Mouse (Mus musculus) skeletal muscle tissue, postnatal 0 days (tissue): ENCODE results near the gene Prokr2. TPM values are rescaled to one million over a fixed set of nuclear protein-coding genes. Genes with fewer than 3 reads are reported as not detected.

ENCODE experiments used
- polyA plus RNA-seq: library from polyadenylated mRNA; unstranded; fragments of >200 nt; fragmentation: Nextera tagmentation; extraction: Ambion mirVana; gene quantifications from 2 replicates; pipeline ENCODE4 v1.2.1, GENCODE M21; 2015

Prokr2 gene
- polyA plus RNA-seq = 0.06 and 0.07 TPM in 2 replicates

GRCm38 (mm10) chr2:132385194-132385838 is at the start of gene Prokr2:
Gene Prokr2, minus strand, starts transcription at chr2:132385447.

Other genes with a start within 250 kb of the Prokr2 start
- 5.5 TPM in 2 replicates for gene Slc23a2, start 240.3 kb downstream of the Prokr2 start, polyA plus RNA-seq
- gene Tmem230, start 137.6 kb downstream of the Prokr2 start, polyA plus RNA-seq = 36.9 and 38.5 TPM in 2 replicates
- gene Pcna, start 132.1 kb downstream of the Prokr2 start, polyA plus RNA-seq = 53.7 and 67.3 TPM in 2 replicates
- 10.4 and 15.2 TPM in 2 replicates for gene Cds2, start 122.3 kb downstream of the Prokr2 start, polyA plus RNA-seq
- 36.8 and 40.2 TPM in 2 replicates for gene Gpcpd1, start 202.3 kb upstream of the Prokr2 start, polyA plus RNA-seq